19 mouse cellular contexts compared by ENCODE assay signal in genomic region chr5:141311801-141312200, GRCm38 (mm10).
DNase-seq lines count a peak whose midpoint lies in the region; ATAC-seq and TF ChIP-seq lines count a peak whose summit lies in the region.
"Had no signal": no experiment of that assay in that cellular context is flagged by ENCODE, and none has a peak within 500 bp of the region (broad histone marks: within the 10 kb centered on the region; RNA-seq: fewer than 3 reads in every experiment).

No protein-coding gene starts in this region.

- no peak for TF ChIP-seq EP300 in liver, postnatal 0 days (IDR thresholded peaks at IDR 0.05; ENCODE audit: low read depth)

- peaks cover 9% of the 10 kb centered on the region for H3K4me1 ChIP-seq in liver, adult 2 months (ENCODE audit: control insufficient read depth, insufficient read depth, low read length)
- H3K4me1 ChIP-seq in liver, embryonic 11.5 days (replicated peaks; ENCODE audit: control insufficient read depth, insufficient read depth, low read length): no peaks in the 10 kb centered on the region
- H3K4me1 ChIP-seq in liver, postnatal 0 days (ENCODE audit: insufficient read depth): peaks cover 3% of the 10 kb centered on the region; the same call in 1 of the 2 replicates
- H3K4me1 ChIP-seq: forebrain, embryonic 12.5 days had no signal

- 16% methylated on average over 2 of the region's 2 CpGs for WGBS in liver, adult 2 months
- WGBS in liver, embryonic 11.5 days: 61% methylated on average over 2 of the region's 2 CpGs
- 44% methylated on average over 2 of the region's 2 CpGs for WGBS in liver, postnatal 0 days (ENCODE audit: insufficient replicate concordance)

- H3K4me2 ChIP-seq in liver, embryonic 11.5 days: no peak overlapping the region
- H3K4me2 ChIP-seq in liver, postnatal 0 days (ENCODE audit: low read depth, low read length): no peak overlapping the region
- H3K4me2 ChIP-seq: embryonic facial prominence, embryonic 13.5 days; forebrain, embryonic 12.5 days; heart, embryonic 12.5 days had no signal

- no peak for ATAC-seq in liver, embryonic 11.5 days (replicated peaks; ENCODE audit: low FRiP score)
- ATAC-seq in liver, postnatal 0 days: peak; percentile 87
- ATAC-seq: activated CD4-positive, CD25-positive, alpha-beta regulatory T cell, adult 4 months; forebrain, embryonic 16.5 days had no signal

- no peak for TF ChIP-seq CTCF in liver, adult 2 months (IDR thresholded peaks at IDR 0.05; ENCODE audit: low read depth, low read length)
- no peak for TF ChIP-seq CTCF in liver, postnatal 0 days (IDR thresholded peaks at IDR 0.05; ENCODE audit: low read depth)

- no peak overlapping the region for H3K9ac ChIP-seq in liver, adult 2 months (ENCODE audit: low read depth, low read length)
- H3K9ac ChIP-seq in liver, embryonic 11.5 days (ENCODE audit: low read depth, low read length): no peak overlapping the region
- H3K9ac ChIP-seq in liver, postnatal 0 days (replicated peaks): no peak overlapping the region
- H3K9ac ChIP-seq: embryonic facial prominence, embryonic 13.5 days; forebrain, embryonic 12.5 days; heart, embryonic 12.5 days had no signal

- H3K9me3 ChIP-seq in liver, embryonic 11.5 days (ENCODE audit: control insufficient read depth, low read length): no peaks in the 10 kb centered on the region
- no peaks in the 10 kb centered on the region for H3K9me3 ChIP-seq in liver, postnatal 0 days (ENCODE audit: low read length)
- H3K9me3 ChIP-seq: embryonic facial prominence, embryonic 13.5 days; forebrain, embryonic 12.5 days; heart, embryonic 12.5 days had no signal

- peak; percentile 90 for DNase-seq in liver, adult 2 months (ENCODE audit: extremely low read depth, low read depth, low spot score)
- no peak for DNase-seq in liver, embryonic 11.5 days (ENCODE audit: low spot score)
- DNase-seq in urinary bladder, postnatal 14 days (ENCODE audit: low spot score): peak; percentile 12
- no peak for DNase-seq in urinary bladder, postnatal 36 days (ENCODE audit: low spot score in 2 of 2)
- peak; percentile 69 for DNase-seq in liver, postnatal 0 days
- DNase-seq in left cerebral cortex, postnatal 14 days (ENCODE audit: low spot score in 2 of 2): no peak
- DNase-seq: adrenal gland, postnatal 14 days; cerebellum, adult 11-12 months; cerebellum, adult 9-10 months; cerebellum, postnatal 25 days; gastrocnemius, postnatal 10 days; heart, postnatal 36 days had no signal

- H3K4me3 ChIP-seq in liver, adult 2 months (ENCODE audit: insufficient read depth, low read depth, low read length): no peak overlapping the region
- H3K4me3 ChIP-seq in liver, embryonic 11.5 days (ENCODE audit: low read depth, low read length): no peak overlapping the region
- no peak overlapping the region for H3K4me3 ChIP-seq in liver, postnatal 0 days (ENCODE audit: low read depth, low read length)
- H3K4me3 ChIP-seq: embryonic facial prominence, embryonic 13.5 days; forebrain, embryonic 12.5 days; heart, embryonic 12.5 days had no signal

- no peaks in the 10 kb centered on the region for H3K79me2 ChIP-seq in liver, adult 2 months (ENCODE audit: control insufficient read depth, insufficient read depth, low read length)

- no peak overlapping the region for H3K27ac ChIP-seq in liver, adult 2 months (replicated peaks; ENCODE audit: insufficient read depth, low read depth, low read length)
- H3K27ac ChIP-seq in liver, embryonic 11.5 days (ENCODE audit: low read depth, low read length): no peak overlapping the region
- 0 out of 2 replicates have a peak overlapping the region, but pooled peaks have one; percentile 6 for H3K27ac ChIP-seq in liver, postnatal 0 days (ENCODE audit: low read depth)
- H3K27ac ChIP-seq: embryonic facial prominence, embryonic 13.5 days; forebrain, embryonic 12.5 days had no signal

- no peak for TF ChIP-seq POLR2A in liver, adult 2 months (IDR thresholded peaks at IDR 0.05; ENCODE audit: extremely low read depth, insufficient read depth, low read length)

- intact Hi-C loops in left cerebral cortex, postnatal 14 days (cut with DNase I): no loop called here

- H3K36me3 ChIP-seq in liver, adult 2 months (ENCODE audit: control insufficient read depth, insufficient read depth, low read length): no peaks in the 10 kb centered on the region
- H3K36me3 ChIP-seq in liver, embryonic 11.5 days (ENCODE audit: control insufficient read depth, insufficient read depth, low read length): no peaks in the 10 kb centered on the region
- no peaks in the 10 kb centered on the region for H3K36me3 ChIP-seq in liver, postnatal 0 days (replicated peaks; ENCODE audit: insufficient read depth, low read length)
- H3K36me3 ChIP-seq: embryonic facial prominence, embryonic 13.5 days; forebrain, embryonic 12.5 days; heart, embryonic 12.5 days had no signal

- H3K27me3 ChIP-seq in liver, adult 2 months (ENCODE audit: control insufficient read depth, insufficient read depth, low read length): no peaks in the 10 kb centered on the region
- no peaks in the 10 kb centered on the region for H3K27me3 ChIP-seq in liver, embryonic 11.5 days (replicated peaks; ENCODE audit: control insufficient read depth, insufficient read depth, low read length)
- no peaks in the 10 kb centered on the region for H3K27me3 ChIP-seq in liver, postnatal 0 days (ENCODE audit: insufficient read depth, low read length)
- H3K27me3 ChIP-seq: CH12.LX; embryonic facial prominence, embryonic 13.5 days; forebrain, embryonic 12.5 days; heart, embryonic 12.5 days; Patski had no signal

Comparison
In these comparisons a context has a peak if more than half of its experiments do, and no peak if none do; other contexts are left out.
1. DNase-seq: peak in liver, adult 2 months (single experiment), urinary bladder, postnatal 14 days (single experiment) and liver, postnatal 0 days (single experiment); none in liver, embryonic 11.5 days (single experiment), urinary bladder, postnatal 36 days (0 of 2) and left cerebral cortex, postnatal 14 days (0 of 2).